Mouse (Mus musculus) small intestine, adult 2 months (tissue): ENCODE data around the gene Lancl2. TPM values are rescaled to one million over a fixed set of nuclear protein-coding genes. Genes with fewer than 3 reads are reported as not detected.

Experiments used
- H3K27ac ChIP-seq: fragments of 200-500 bp; 2 replicates; pipeline ENCODE4 v1.5.1; 2012; ENCODE audit warnings: low read depth, low read length, control low read depth, inconsistent platforms; ENCODE audit not compliant: insufficient read depth
- H3K27me3 ChIP-seq: fragments of 200-500 bp; 2 replicates; pipeline ENCODE4 v1.6.1; 2012; ENCODE audit warnings: mild to moderate bottlenecking, moderate library complexity, low read length, inconsistent platforms; ENCODE audit not compliant: control insufficient read depth, insufficient read depth
- H3K36me3 ChIP-seq: fragments of 200-500 bp; 2 replicates; pipeline ENCODE4 v1.6.1; 2012; ENCODE audit warnings: mild to moderate bottlenecking, low read length, control low read depth, inconsistent platforms; ENCODE audit not compliant: control insufficient read depth, insufficient read depth
- H3K4me1 ChIP-seq: fragments of 200-500 bp; 2 replicates; pipeline ENCODE4 v1.6.1; 2012; ENCODE audit warnings: low read length, inconsistent platforms, mixed read lengths; ENCODE audit not compliant: control insufficient read depth, insufficient read depth, insufficient read length
- H3K4me3 ChIP-seq: fragments of 200-500 bp; 2 replicates; pipeline ENCODE4 v1.5.1; 2012; ENCODE audit warnings: low read depth, mild to moderate bottlenecking, control low read depth, inconsistent platforms, low read length, moderate library complexity
- CTCF ChIP-seq: fragments of 200-500 bp; IDR thresholded peaks from 2 replicates; pipeline ENCODE4 v1.5.1; 2012; ENCODE audit warnings: low read depth, mild to moderate bottlenecking, control low read depth, inconsistent platforms, low read length, moderate library complexity, mixed read lengths; ENCODE audit not compliant: insufficient replicate concordance, insufficient read length; ENCODE audit errors: extremely low read depth
- POLR2A ChIP-seq: fragments of 200-500 bp; IDR thresholded peaks from 2 replicates; pipeline ENCODE4 v1.6.1; 2012; ENCODE audit warnings: low read depth, mild to moderate bottlenecking, control low read depth, inconsistent platforms, low read length, moderate library complexity
- WGBS: fragments of 180-500 bp; shearing (Covaris S2); methylation state at CpG from one replicate; pipeline ENCODE4 v1.1.7; 2018; 5-methylcytosine and 5-hydroxymethylcytosine counted together
- polyA plus RNA-seq: library from polyadenylated mRNA; depleted of rRNA; stranded (reverse); fragments of >200 nt; gene quantifications from 2 replicates; pipeline ENCODE4 v1.2.3, GENCODE M21; 2012

Gene Lancl2
- polyA plus RNA-seq, 1 experiment, result 1.1 TPM

DNA sequence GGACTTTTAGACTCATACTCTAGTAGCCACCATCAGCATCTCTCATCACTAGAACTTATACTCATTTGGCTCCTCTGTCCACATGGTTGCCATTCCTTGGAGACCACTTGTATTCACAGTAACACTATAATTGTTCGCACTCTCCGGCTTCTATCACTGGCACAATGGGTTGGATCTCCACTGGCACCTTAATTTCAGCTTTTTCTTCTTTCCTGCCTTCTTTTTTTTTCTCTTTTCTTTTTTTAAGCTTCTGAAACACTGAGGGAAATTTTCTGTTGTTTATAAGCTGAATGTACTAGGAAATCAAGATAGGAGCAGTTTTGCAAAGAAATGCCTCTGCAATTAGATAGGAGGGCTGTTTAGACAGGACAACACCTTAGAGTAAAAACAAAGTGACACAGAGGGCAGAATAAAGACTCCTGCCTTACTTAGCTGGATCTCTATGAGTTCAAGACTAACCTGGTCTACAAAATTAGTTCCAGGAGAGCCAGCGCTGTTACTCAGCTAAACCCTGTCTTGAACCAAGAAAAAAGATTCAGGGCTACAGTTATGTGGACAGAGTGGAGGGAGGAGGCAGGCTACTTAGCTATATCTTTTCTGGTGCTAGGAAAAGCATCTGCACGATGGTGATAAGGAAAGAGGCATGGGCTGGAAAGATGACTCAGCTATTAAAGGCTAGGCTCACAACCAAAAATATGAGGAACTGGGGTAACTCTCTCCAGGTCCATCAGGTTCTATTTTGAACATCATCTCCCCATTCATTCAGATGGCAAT, 42.8 kb downstream of the Lancl2 start:
- H3K36me3 ChIP-seq, result no peaks in the 10 kb centered on the region
- no peaks in the 10 kb centered on the region for H3K4me1 ChIP-seq
- no peak overlapping the region for H3K4me3 ChIP-seq
- no peak for TF ChIP-seq POLR2A
- no peak for TF ChIP-seq CTCF
- H3K27me3 ChIP-seq, result no peaks in the 10 kb centered on the region
- no peak overlapping the region for H3K27ac ChIP-seq
- WGBS, result 81% methylated on average over 4 of the region's 4 CpGs

- Histone ChIP-seq H3K4me1 (no peaks in the 10 kb centered on the region), H3K27ac (no peak overlapping the region), H3K36me3 (no peaks in the 10 kb centered on the region), H3K27me3 (no peaks in the 10 kb centered on the region), H3K4me3 (no peak overlapping the region)
- TF ChIP-seq POLR2A, result no peak
- 97% methylated on average over 2 of the region's 2 CpGs for WGBS
Observed at GRCm38 (mm10) chr6:57745748-57746129, 43.4 kb downstream of the Lancl2 start.

GRCm38 (mm10) chr6:57753962-57754759, 51.8 kb downstream of the Lancl2 start:
- no peak overlapping the region for H3K27ac ChIP-seq
- H3K27me3 ChIP-seq, result no peaks in the 10 kb centered on the region
- H3K4me1 ChIP-seq, result no peaks in the 10 kb centered on the region
- H3K36me3 ChIP-seq, result peaks cover 9% of the 10 kb centered on the region; the same call in 1 of the 2 replicates
- 94% methylated on average over 9 of the region's 9 CpGs for WGBS
- no peak overlapping the region for H3K4me3 ChIP-seq
- TF ChIP-seq CTCF (no peak), POLR2A (no peak)

GRCm38 (mm10) chr6:57763054-57763453, 60.7 kb downstream of the Lancl2 start:
- Histone ChIP-seq H3K27ac (no peak overlapping the region), H3K4me1 (peaks cover 8% of the 10 kb centered on the region; the same call in 1 of the 2 replicates), H3K36me3 (peaks cover 6% of the 10 kb centered on the region; the same call in 1 of the 2 replicates), H3K27me3 (no peaks in the 10 kb centered on the region), H3K4me3 (no peak overlapping the region)
- TF ChIP-seq POLR2A, result no peak
- no peak for TF ChIP-seq CTCF

DNA sequence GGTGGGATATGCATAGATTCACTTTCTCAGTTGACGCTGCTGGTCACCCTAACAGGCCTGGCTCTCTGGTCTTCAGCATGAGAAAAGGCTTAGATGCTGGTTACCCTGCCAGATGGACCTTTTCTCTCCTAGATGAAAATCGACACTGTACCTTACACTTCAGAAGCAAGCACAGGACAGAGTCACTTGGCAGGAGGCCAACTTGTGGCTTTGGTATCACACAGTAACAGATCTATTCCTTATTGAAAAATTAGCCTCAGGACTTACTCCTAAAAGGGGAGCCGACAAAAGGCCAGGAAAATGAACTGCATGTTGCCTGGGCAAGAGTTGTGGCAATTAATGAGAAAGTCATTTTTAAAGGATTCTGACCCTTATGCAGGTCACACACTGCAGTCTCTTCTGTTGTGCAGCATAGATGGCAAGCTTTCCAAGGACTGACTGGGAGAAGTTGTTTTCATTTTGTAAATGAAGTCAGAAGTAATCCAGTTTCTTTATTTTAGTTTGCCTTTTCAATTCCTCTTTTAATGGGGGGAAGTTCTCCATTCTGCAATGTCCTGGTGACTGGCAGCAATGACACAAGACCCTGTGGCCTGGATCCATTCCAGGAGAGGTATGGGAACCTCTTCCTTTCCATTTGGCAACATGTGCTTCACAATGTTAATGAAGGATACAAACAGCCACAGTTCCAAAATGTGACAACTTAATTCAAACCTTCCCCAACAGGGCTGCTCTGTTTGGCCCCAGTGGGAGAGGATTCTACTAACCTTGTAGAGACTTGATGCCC, 62.9 kb downstream of the Lancl2 start:
- Histone ChIP-seq H3K36me3 (peaks cover 6% of the 10 kb centered on the region; the same call in 1 of the 2 replicates), H3K4me1 (peaks cover 11% of the 10 kb centered on the region), H3K4me3 (no peak overlapping the region), H3K27me3 (no peaks in the 10 kb centered on the region), H3K27ac (peak overlapping the region; percentile 2; the same call in 1 of the 2 replicates)
- 52% methylated on average over 3 of the region's 3 CpGs for WGBS
- TF ChIP-seq CTCF (no peak), POLR2A (no peak)

GRCm38 (mm10) chr6:57766287-57766686, 63.9 kb downstream of the Lancl2 start:
- no peaks in the 10 kb centered on the region for H3K27me3 ChIP-seq
- peaks cover 11% of the 10 kb centered on the region for H3K4me1 ChIP-seq
- H3K4me3 ChIP-seq, result no peak overlapping the region
- peaks cover 6% of the 10 kb centered on the region; the same call in 1 of the 2 replicates for H3K36me3 ChIP-seq
- TF ChIP-seq CTCF, result no peak
- no peak for TF ChIP-seq POLR2A
- 71% methylated on average over 1 of the region's 1 CpGs for WGBS
- H3K27ac ChIP-seq, result no peak overlapping the region
